Mouse (Mus musculus) splenic B cell, adult 2 months (primary cell): ENCODE measurements around the gene Elmo2.
A peak's percentile ranks its signal among the peaks of the same experiment; 100 is the strongest.

Experiments
- DNase-seq: peaks from one replicate; pipeline ENCODE4 v3.0.0-alpha.2; 2011; ENCODE audit warnings: low read depth, low spot score
- H3K27me3 ChIP-seq: 2 replicates; pipeline ENCODE4 v1.6.1; 2012; ENCODE audit warnings: mild to moderate bottlenecking, low read length, moderate library complexity, mixed read lengths; ENCODE audit not compliant: control insufficient read depth, poor library complexity, insufficient read depth, severe bottlenecking
- H3K36me3 ChIP-seq: 2 replicates; pipeline ENCODE4 v1.6.1; 2012; ENCODE audit warnings: mild to moderate bottlenecking, low read length, moderate library complexity, mixed read lengths; ENCODE audit not compliant: control insufficient read depth, poor library complexity, insufficient read depth, severe bottlenecking

The Elmo2 gene

GRCm38 (mm10) chr2:165337191-165337590 lies 10.9 kb upstream of the Elmo2 start:
- Histone ChIP-seq H3K27me3 (no peaks in the 10 kb centered on the region), H3K36me3 (no peaks in the 10 kb centered on the region)
- DNase-seq, result peak; percentile 60

- Histone ChIP-seq H3K36me3 (no peaks in the 10 kb centered on the region), H3K27me3 (no peaks in the 10 kb centered on the region)
- peak; percentile 58 for DNase-seq
Observed at GRCm38 (mm10) chr2:165332610-165333210, 6.4 kb upstream of the Elmo2 start.

GRCm38 (mm10) chr2:165329703-165330102 lies 3.4 kb upstream of the Elmo2 start:
- Histone ChIP-seq H3K36me3 (no peaks in the 10 kb centered on the region), H3K27me3 (no peaks in the 10 kb centered on the region)
- no peak for DNase-seq

- H3K36me3 ChIP-seq, result no peaks in the 10 kb centered on the region
- DNase-seq, result no peak
- H3K27me3 ChIP-seq, result no peaks in the 10 kb centered on the region
Observed at GRCm38 (mm10) chr2:165328746-165329145, 2.5 kb upstream of the Elmo2 start.

GRCm38 (mm10) chr2:165327386-165327785 lies 1.1 kb upstream of the Elmo2 start:
- H3K36me3 ChIP-seq, result no peaks in the 10 kb centered on the region
- no peaks in the 10 kb centered on the region for H3K27me3 ChIP-seq
- no peak for DNase-seq

- Histone ChIP-seq H3K36me3 (no peaks in the 10 kb centered on the region), H3K27me3 (no peaks in the 10 kb centered on the region)
- DNase-seq, result no peak
Observed at GRCm38 (mm10) chr2:165325521-165326303, 567 bp downstream of the Elmo2 start.

- no peaks in the 10 kb centered on the region for H3K36me3 ChIP-seq
- no peaks in the 10 kb centered on the region for H3K27me3 ChIP-seq
- no peak for DNase-seq
Observed at GRCm38 (mm10) chr2:165323928-165324327, 2.4 kb downstream of the Elmo2 start.

- no peaks in the 10 kb centered on the region for H3K36me3 ChIP-seq
- no peaks in the 10 kb centered on the region for H3K27me3 ChIP-seq
- no peak for DNase-seq
Observed at GRCm38 (mm10) chr2:165323484-165323883, 2.8 kb downstream of the Elmo2 start.

- Histone ChIP-seq H3K27me3 (no peaks in the 10 kb centered on the region), H3K36me3 (no peaks in the 10 kb centered on the region)
- DNase-seq, result no peak
Observed at GRCm38 (mm10) chr2:165321981-165322735, 4.1 kb downstream of the Elmo2 start.

- peak; percentile 34 for DNase-seq
- H3K27me3 ChIP-seq, result no peaks in the 10 kb centered on the region
- H3K36me3 ChIP-seq, result no peaks in the 10 kb centered on the region
Observed at GRCm38 (mm10) chr2:165321381-165321888, 4.8 kb downstream of the Elmo2 start.

GRCm38 (mm10) chr2:165320531-165321150 lies 5.6 kb downstream of the Elmo2 start:
- 0 out of 2 replicates have a peak, but pooled peaks cover under 1% of the 10 kb centered on the region for H3K36me3 ChIP-seq
- no peak for DNase-seq

GRCm38 (mm10) chr2:165319503-165319902 lies 6.8 kb downstream of the Elmo2 start:
- DNase-seq, result peak; percentile 39
- H3K27me3 ChIP-seq, result no peaks in the 10 kb centered on the region
- 0 out of 2 replicates have a peak, but pooled peaks cover 2% of the 10 kb centered on the region for H3K36me3 ChIP-seq

More at GRCm38 (mm10) chr2:165320531-165321150, 5.6 kb downstream of the Elmo2 start:
- H3K27me3 ChIP-seq, result no peaks in the 10 kb centered on the region

- DNase-seq, result no peak
- Histone ChIP-seq H3K27me3 (no peaks in the 10 kb centered on the region), H3K36me3 (0 out of 2 replicates have a peak, but pooled peaks cover 2% of the 10 kb centered on the region)
Observed at GRCm38 (mm10) chr2:165318941-165319340, 7.3 kb downstream of the Elmo2 start.

GRCm38 (mm10) chr2:165317621-165318263 lies 8.5 kb downstream of the Elmo2 start:
- DNase-seq, result no peak
- Histone ChIP-seq H3K36me3 (peaks cover 3% of the 10 kb centered on the region), H3K27me3 (no peaks in the 10 kb centered on the region)
